Mouse (Mus musculus) cortical plate, adult 2 months (tissue): ENCODE results near the gene Fgf23.

Source experiments
- CTCF ChIP-seq: fragments of 200-500 bp; IDR thresholded peaks from 2 replicates; pipeline ENCODE4 v1.5.1; 2011; ENCODE audit warnings: mild to moderate bottlenecking, control low read depth, low read length; ENCODE audit not compliant: insufficient read depth; ENCODE audit errors: extremely low read depth
- POLR2A ChIP-seq: fragments of 200-500 bp; IDR thresholded peaks from 2 replicates; pipeline ENCODE4 v1.6.1; 2011; ENCODE audit warnings: mild to moderate bottlenecking, low read length, control low read depth; ENCODE audit not compliant: insufficient read depth; ENCODE audit errors: extremely low read depth

DNA sequence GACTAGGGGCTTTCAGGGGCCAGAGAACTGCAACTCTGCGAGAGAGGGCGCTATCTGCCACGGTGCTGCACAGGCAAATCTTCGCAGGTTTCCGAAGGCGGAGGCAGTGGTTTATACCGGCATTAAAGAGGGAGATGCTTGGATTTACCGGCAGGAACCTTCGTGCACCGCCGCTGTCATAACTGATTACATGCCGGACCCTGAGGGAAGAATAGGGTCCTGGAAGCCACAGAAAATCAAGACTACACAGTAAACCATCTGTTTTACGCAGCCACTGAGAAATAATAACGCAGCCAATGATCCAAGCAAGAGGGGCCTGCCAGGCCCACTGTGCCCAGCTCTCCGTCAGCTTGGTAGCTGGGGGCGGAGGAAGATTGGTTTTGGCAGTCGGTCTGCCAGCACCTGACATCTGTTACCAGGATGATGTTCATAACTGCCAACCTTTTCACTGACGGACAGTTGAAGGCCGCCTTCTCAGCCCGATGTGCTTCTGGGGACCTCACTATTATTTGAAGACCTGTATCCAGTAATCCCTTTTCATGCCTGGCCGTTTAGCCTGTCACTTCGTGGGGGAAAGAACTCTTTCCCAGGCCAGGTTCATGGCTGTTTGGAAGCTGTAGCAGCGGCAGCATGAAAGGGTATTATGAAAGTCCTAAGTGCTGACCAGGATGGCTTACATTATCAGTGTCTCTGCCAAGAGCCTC is 42.2 kb downstream of the Fgf23 start:
- TF ChIP-seq POLR2A (no peak), CTCF (no peak)
